Mouse (Mus musculus) liver, adult 2 months (tissue): ENCODE results near the gene Ccdc162.

Experiments
- CTCF ChIP-seq: fragments of 200-500 bp; IDR thresholded peaks from 2 replicates; pipeline ENCODE4 v1.5.1; 2011; ENCODE audit warnings: low read depth, low read length, control low read depth
- POLR2A ChIP-seq: fragments of 200-500 bp; IDR thresholded peaks from 2 replicates; pipeline ENCODE4 v1.6.1; 2011; ENCODE audit warnings: low read length, control low read depth; ENCODE audit not compliant: insufficient read depth; ENCODE audit errors: extremely low read depth

DNA sequence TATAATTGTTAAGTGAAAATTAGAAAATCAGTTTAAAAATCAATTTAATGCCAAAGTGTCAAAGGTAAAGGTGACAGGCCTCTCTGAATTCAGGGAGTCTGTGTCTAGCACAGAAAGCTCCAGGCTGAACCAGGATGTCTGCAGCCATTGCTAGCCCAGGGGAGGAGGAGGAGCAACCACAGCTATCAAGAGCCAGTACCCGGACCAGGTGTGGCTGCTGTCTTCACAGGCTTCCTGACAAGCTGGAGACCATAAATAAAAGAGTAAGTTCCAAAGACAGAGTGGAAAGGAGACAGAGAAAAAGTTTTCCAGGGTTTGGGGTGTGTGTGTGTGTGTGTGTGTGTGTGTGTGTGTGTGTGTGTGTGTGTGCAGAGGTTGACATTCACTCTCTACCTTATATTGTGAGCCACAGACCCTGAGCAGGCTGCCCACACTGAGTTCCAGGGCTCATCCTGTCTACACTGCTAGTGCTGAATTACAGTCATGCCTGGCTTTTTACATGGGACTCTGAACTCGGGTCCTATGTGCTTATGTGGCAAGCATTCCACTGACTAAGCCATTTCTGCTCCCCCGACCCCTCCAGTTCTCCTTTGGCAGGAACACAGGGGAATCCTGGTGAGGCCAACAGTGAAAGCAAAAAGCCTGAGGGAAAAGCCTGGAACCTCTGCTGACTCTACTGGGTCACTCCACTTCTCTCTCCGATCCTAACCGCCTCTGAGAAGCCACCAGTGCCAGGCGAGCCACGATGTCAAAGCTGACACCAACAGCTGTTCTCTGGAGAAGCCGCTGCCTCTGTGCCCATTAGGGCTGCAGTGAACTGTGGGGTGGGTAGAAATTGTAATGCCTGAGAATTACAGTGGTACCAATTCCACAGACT is 140.7 kb downstream of the Ccdc162 start:
- TF ChIP-seq CTCF, result no peak
- TF ChIP-seq POLR2A, result no peak
